Mouse (Mus musculus): Measurements from ENCODE around the gene Ifi203. TPM values are rescaled to one million over a fixed set of nuclear protein-coding genes. Genes with fewer than 3 reads are reported as not detected.
"Not testable (repeated sequence)": the region's sequence is repeated elsewhere in the genome, so short reads cannot be mapped to it uniquely, and the experiment has no call there.

The Ifi203 gene
- 2.3 TPM in 1 of 2 replicates, not detected in the other for polyA plus RNA-seq (2014; fragmentation: Nextera tagmentation; extraction: Ambion mirVana)

GRCm38 (mm10) chr1:173941924-173942779 lies at the start of gene Ifi203, which contains the start of gene Mndal:
Ifi203 (minus strand) TSS chr1:173942672.
Mndal (minus strand) TSS chr1:173942491.
- H3K27ac ChIP-seq (replicated peaks; ENCODE audit: low read depth, low read length); H3K36me3 ChIP-seq (ENCODE audit: control insufficient read depth, insufficient read depth, low read length); H3K9me3 ChIP-seq (ENCODE audit: control insufficient read depth, low read length); H3K4me3 ChIP-seq (replicated peaks; ENCODE audit: low read depth, low read length); H3K4me1 ChIP-seq (ENCODE audit: control insufficient read depth, insufficient read depth, low read length); ATAC-seq (ENCODE audit: low FRiP score, low TSS enrichment); H3K27me3 ChIP-seq (ENCODE audit: control insufficient read depth, insufficient read depth, low read length); H3K4me2 ChIP-seq (ENCODE audit: low read length); DNase-seq; H3K9ac ChIP-seq (replicated peaks; ENCODE audit: low read length): not testable (repeated sequence)
- WGBS = 76% methylated on average over 3 of the region's 3 CpGs

DNA sequence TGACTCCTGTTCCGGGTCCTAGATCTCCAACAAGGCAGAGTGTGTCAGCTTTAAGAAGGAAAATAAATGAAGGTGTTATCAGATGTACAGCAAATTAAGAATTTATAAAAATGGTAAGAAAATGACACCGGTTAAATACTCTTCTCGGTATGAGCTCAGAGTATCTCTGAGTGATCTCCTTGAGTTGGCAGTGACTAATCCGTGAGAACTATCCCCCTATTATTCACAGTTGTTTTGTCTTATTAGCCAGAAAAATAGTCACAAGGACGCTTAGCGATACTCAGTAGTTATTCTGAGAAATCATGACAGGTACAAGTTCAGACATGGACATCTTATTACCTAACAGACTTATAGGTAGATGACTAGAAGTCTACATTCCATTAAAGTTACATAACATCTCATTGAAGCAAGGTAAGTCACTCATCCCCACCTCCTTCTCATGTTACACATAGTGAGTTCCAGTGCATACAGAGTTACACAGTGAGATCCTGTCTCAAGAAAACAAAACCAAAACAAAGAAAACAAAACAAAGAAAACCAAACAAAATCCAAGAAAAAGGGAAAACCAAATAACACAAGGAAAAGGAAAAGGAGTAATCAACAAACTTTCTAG lies 40.3 kb upstream of the Ifi203 start, which contains the start of gene Ifi202b:
Ifi202b (minus strand) TSS at position 51 of the 612 bp plus-strand sequence.
- ATAC-seq (ENCODE audit: low FRiP score, low TSS enrichment); H3K4me2 ChIP-seq (ENCODE audit: low read length); H3K27ac ChIP-seq (replicated peaks; ENCODE audit: low read depth, low read length); DNase-seq; H3K4me3 ChIP-seq (replicated peaks; ENCODE audit: low read depth, low read length); H3K4me1 ChIP-seq (ENCODE audit: control insufficient read depth, insufficient read depth, low read length); H3K36me3 ChIP-seq (ENCODE audit: control insufficient read depth, insufficient read depth, low read length); H3K9ac ChIP-seq (replicated peaks; ENCODE audit: low read length); H3K9me3 ChIP-seq (ENCODE audit: control insufficient read depth, low read length); H3K27me3 ChIP-seq (ENCODE audit: control insufficient read depth, insufficient read depth, low read length): not testable (repeated sequence)
- WGBS = 84% methylated on average over 6 of the region's 6 CpGs

DNA sequence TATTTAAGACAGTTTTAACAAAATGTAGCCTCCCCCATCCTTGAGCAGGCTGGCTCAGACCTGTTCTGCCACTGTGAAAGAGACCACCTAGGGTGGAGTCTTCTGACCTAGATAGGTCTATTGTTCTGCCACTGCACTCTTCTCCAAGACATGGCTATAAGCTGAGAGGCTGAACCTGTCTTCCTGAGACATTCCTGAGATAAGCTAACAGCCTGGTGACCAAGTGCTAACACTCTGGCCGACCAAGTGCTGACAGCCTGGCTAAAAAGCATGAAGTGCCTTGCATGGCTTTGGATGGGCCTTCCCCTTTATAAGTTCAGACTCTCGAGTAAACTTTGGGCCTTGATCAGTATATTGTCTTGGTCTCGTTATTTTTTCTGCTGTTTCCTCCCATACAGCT lies 38.6 kb upstream of the Ifi203 start:
- not testable (repeated sequence) for H3K4me1 ChIP-seq (ENCODE audit: control insufficient read depth, insufficient read depth, low read length); H3K4me3 ChIP-seq (replicated peaks; ENCODE audit: low read depth, low read length); H3K27me3 ChIP-seq (ENCODE audit: control insufficient read depth, insufficient read depth, low read length); H3K9me3 ChIP-seq (ENCODE audit: control insufficient read depth, low read length); H3K36me3 ChIP-seq (ENCODE audit: control insufficient read depth, insufficient read depth, low read length); H3K27ac ChIP-seq (replicated peaks; ENCODE audit: low read depth, low read length); H3K9ac ChIP-seq (replicated peaks; ENCODE audit: low read length); H3K4me2 ChIP-seq (ENCODE audit: low read length); DNase-seq; ATAC-seq (ENCODE audit: low FRiP score, low TSS enrichment)
- 69% methylated on average over 3 of the region's 3 CpGs for WGBS

DNA sequence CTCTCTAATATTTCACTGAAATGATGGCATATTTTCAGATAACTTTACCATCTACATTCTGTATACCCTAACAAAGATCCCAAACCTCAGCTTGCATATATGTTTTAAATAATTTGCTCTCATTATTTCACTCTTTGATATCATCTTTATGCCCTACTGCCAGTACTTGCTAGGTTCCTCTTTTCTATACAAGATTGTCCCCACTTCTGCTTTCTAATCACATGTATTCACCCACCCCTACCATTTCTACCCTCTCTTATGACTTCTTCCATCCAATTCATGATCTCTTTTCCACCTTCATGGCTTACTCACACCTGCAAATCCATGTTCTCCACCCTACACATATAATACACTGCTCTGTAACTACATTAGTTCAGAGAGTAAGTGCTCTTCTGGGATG lies 35.1 kb upstream of the Ifi203 start:
- H3K4me2 ChIP-seq (ENCODE audit: low read length) = no peak overlapping the region
- no peaks in the 10 kb centered on the region for H3K9me3 ChIP-seq (ENCODE audit: control insufficient read depth, low read length)
- H3K9ac ChIP-seq (replicated peaks; ENCODE audit: low read length) = no peak overlapping the region
- no peaks in the 10 kb centered on the region for H3K36me3 ChIP-seq (ENCODE audit: control insufficient read depth, insufficient read depth, low read length)
- H3K27me3 ChIP-seq (ENCODE audit: control insufficient read depth, insufficient read depth, low read length) = no peaks in the 10 kb centered on the region
- H3K4me1 ChIP-seq (ENCODE audit: control insufficient read depth, insufficient read depth, low read length) = no peaks in the 10 kb centered on the region
- DNase-seq = no peak
- no peak for ATAC-seq (ENCODE audit: low FRiP score, low TSS enrichment)
- no peak overlapping the region for H3K4me3 ChIP-seq (replicated peaks; ENCODE audit: low read depth, low read length)
- no peak overlapping the region for H3K27ac ChIP-seq (replicated peaks; ENCODE audit: low read depth, low read length)

DNA sequence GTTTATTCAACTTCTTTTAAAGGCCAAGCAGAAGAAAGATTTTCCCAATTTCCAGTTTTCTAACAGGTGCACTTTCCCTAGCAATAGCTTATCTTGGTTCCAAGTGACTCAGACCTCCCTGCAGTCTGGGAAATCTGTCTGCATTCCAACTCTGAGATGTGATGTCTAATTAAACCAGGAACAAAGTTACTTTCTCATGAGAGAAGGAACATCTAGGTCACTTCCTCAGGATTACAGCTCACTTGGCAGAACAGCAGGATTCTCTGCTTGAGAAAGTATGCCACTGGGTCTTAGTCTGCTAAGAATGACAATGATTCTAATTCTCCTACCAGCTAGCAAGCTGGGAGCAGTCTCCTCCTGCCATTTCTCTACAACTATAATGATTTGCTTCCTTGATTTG lies 30.6 kb upstream of the Ifi203 start:
- no peaks in the 10 kb centered on the region for H3K36me3 ChIP-seq (ENCODE audit: control insufficient read depth, insufficient read depth, low read length)
- DNase-seq = no peak

GRCm38 (mm10) chr1:173961491-173961890 lies 19.0 kb upstream of the Ifi203 start:
- ATAC-seq (ENCODE audit: low FRiP score, low TSS enrichment); DNase-seq; H3K9ac ChIP-seq (replicated peaks; ENCODE audit: low read length); H3K9me3 ChIP-seq (ENCODE audit: control insufficient read depth, low read length); H3K27ac ChIP-seq (replicated peaks; ENCODE audit: low read depth, low read length); H3K4me1 ChIP-seq (ENCODE audit: control insufficient read depth, insufficient read depth, low read length); H3K4me2 ChIP-seq (ENCODE audit: low read length); H3K36me3 ChIP-seq (ENCODE audit: control insufficient read depth, insufficient read depth, low read length); H3K27me3 ChIP-seq (ENCODE audit: control insufficient read depth, insufficient read depth, low read length); H3K4me3 ChIP-seq (replicated peaks; ENCODE audit: low read depth, low read length): not testable (repeated sequence)
- WGBS = 95% methylated on average over 1 of the region's 1 CpGs

More for the DNA sequence above, 30.6 kb upstream of the Ifi203 start:
- no peaks in the 10 kb centered on the region for H3K9me3 ChIP-seq (ENCODE audit: control insufficient read depth, low read length)
- no peak overlapping the region for H3K9ac ChIP-seq (replicated peaks; ENCODE audit: low read length)
- H3K4me3 ChIP-seq (replicated peaks; ENCODE audit: low read depth, low read length) = no peak overlapping the region
- H3K4me1 ChIP-seq (ENCODE audit: control insufficient read depth, insufficient read depth, low read length) = no peaks in the 10 kb centered on the region
- no peak overlapping the region for H3K4me2 ChIP-seq (ENCODE audit: low read length)
- no peak overlapping the region for H3K27ac ChIP-seq (replicated peaks; ENCODE audit: low read depth, low read length)
- ATAC-seq (ENCODE audit: low FRiP score, low TSS enrichment) = no peak
- H3K27me3 ChIP-seq (ENCODE audit: control insufficient read depth, insufficient read depth, low read length) = no peaks in the 10 kb centered on the region

DNA sequence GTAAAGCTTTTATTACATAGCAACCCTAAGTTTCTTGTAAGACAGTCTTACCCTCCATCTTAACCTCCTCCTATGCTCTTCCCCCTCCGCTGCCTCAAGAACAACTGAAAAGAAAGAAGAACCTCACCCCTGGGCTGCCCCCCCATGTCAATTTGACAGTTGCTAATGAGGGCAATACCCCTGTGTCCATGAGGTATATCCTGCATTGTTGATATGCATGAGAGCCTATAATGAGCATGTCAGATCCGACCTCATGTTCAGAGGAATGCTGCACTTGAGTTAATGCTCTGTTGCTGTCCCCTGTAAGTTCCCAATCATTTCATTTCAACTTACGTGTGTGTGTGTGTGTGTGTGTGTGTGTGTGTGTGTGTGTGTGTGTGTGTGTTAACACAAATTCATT lies 17.5 kb upstream of the Ifi203 start:
- whole genome bisulfite sequencing = 47% methylated on average over 3 of the region's 3 CpGs
- not testable (repeated sequence) for H3K27ac ChIP-seq (replicated peaks; ENCODE audit: low read depth, low read length); DNase-seq; H3K9me3 ChIP-seq (ENCODE audit: control insufficient read depth, low read length); H3K4me3 ChIP-seq (replicated peaks; ENCODE audit: low read depth, low read length); H3K27me3 ChIP-seq (ENCODE audit: control insufficient read depth, insufficient read depth, low read length); H3K4me1 ChIP-seq (ENCODE audit: control insufficient read depth, insufficient read depth, low read length); H3K9ac ChIP-seq (replicated peaks; ENCODE audit: low read length); H3K36me3 ChIP-seq (ENCODE audit: control insufficient read depth, insufficient read depth, low read length); H3K4me2 ChIP-seq (ENCODE audit: low read length)
- ATAC-seq (ENCODE audit: low FRiP score, low TSS enrichment) = peak; percentile 50; the same call in 1 of the 2 replicates

DNA sequence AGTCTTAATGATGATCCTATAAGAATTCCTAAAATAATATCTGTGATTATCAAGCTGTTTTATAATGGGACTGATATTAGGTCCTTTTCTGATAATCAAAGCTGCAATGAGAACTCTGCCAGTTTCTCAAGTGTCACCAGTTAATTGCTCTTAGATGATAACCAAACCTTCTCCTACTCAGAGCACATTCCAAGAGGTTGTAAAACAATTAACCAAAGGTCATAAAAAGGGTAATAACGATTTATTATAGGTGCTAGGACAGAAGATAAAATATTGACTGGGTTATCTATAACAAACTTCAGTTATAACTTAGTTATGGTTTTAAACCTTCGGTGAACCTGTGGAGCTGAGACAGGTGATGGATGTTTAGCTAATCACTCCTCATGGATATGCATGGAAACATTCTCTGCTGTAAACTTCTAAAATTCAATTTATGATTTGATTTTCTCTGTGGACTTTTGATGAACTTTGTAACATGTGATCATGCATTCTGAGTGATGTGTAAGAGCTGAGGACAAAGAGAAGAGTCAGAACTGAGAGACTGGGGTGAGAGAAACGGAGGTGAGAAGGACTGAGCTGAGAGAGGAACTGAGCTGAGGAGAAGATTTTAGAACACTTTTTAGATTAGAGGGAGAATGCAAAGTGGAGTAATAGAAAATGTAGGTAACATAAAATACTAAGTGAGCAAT lies 13.5 kb upstream of the Ifi203 start:
- not testable (repeated sequence) for H3K4me3 ChIP-seq (replicated peaks; ENCODE audit: low read depth, low read length); H3K4me2 ChIP-seq (ENCODE audit: low read length); ATAC-seq (ENCODE audit: low FRiP score, low TSS enrichment); H3K9ac ChIP-seq (replicated peaks; ENCODE audit: low read length); H3K27ac ChIP-seq (replicated peaks; ENCODE audit: low read depth, low read length); DNase-seq; H3K36me3 ChIP-seq (ENCODE audit: control insufficient read depth, insufficient read depth, low read length); H3K27me3 ChIP-seq (ENCODE audit: control insufficient read depth, insufficient read depth, low read length); H3K9me3 ChIP-seq (ENCODE audit: control insufficient read depth, low read length); H3K4me1 ChIP-seq (ENCODE audit: control insufficient read depth, insufficient read depth, low read length)
- 80% methylated on average over 3 of the region's 3 CpGs for WGBS

Data from midbrain, embryonic 14.5 days (tissue).